Mouse (Mus musculus) liver, embryonic 11.5 days (tissue): Measurements from ENCODE around the gene Cycs. TPM values are rescaled to one million over a fixed set of nuclear protein-coding genes. Genes with fewer than 3 reads are reported as not detected.
A peak's percentile ranks its signal among the peaks of the same experiment; 100 is the strongest.

Experiments used
- ATAC-seq: fragments of 200-750 bp; cut with Nextera tagmentation; replicated peaks from 2 replicates; pipeline ENCODE4 v1.8.0; 2017; ENCODE audit warnings: moderate number of reproducible peaks, mild to moderate bottlenecking, moderate TSS enrichment, moderate library complexity; ENCODE audit not compliant: low FRiP score
- DNase-seq: peaks from one replicate; pipeline ENCODE4 v3.0.0-alpha.2; 2017; ENCODE audit warnings: low spot score
- H3K27ac ChIP-seq: fragments of 300-500 bp; sonication (generic); 2 replicates; pipeline ENCODE4 v1.5.1; 2014; ENCODE audit warnings: mild to moderate bottlenecking, low read depth, low read length, control low read depth
- H3K27me3 ChIP-seq: fragments of 300-500 bp; sonication (generic); replicated peaks from 2 replicates; pipeline ENCODE4 v1.6.1; 2014; ENCODE audit warnings: low read length, mixed read lengths; ENCODE audit not compliant: control insufficient read depth, insufficient read depth
- H3K36me3 ChIP-seq: fragments of 300-500 bp; sonication (generic); 2 replicates; pipeline ENCODE4 v1.6.1; 2014; ENCODE audit warnings: mild to moderate bottlenecking, low read length, moderate library complexity, mixed read lengths; ENCODE audit not compliant: control insufficient read depth, insufficient read depth
- H3K4me1 ChIP-seq: fragments of 300-500 bp; sonication (generic); replicated peaks from 2 replicates; pipeline ENCODE4 v1.6.1; 2014; ENCODE audit warnings: low read length, mixed read lengths; ENCODE audit not compliant: control insufficient read depth, insufficient read depth
- H3K4me2 ChIP-seq: fragments of 300-500 bp; sonication (generic); 2 replicates; pipeline ENCODE4 v1.6.1; 2014; ENCODE audit warnings: mild to moderate bottlenecking, control low read depth, moderate library complexity
- H3K4me3 ChIP-seq: fragments of 300-500 bp; sonication (generic); 2 replicates; pipeline ENCODE4 v1.5.1; 2014; ENCODE audit warnings: low read depth, low read length, control low read depth
- H3K9ac ChIP-seq: fragments of 300-500 bp; sonication (generic); 2 replicates; pipeline ENCODE4 v1.6.1; 2014; ENCODE audit warnings: low read depth, low read length, control low read depth
- H3K9me3 ChIP-seq: fragments of 300-500 bp; sonication (generic); 2 replicates; pipeline ENCODE4 v1.6.1; 2016; ENCODE audit warnings: low read length, inconsistent platforms, mixed read lengths; ENCODE audit not compliant: control insufficient read depth
- WGBS: fragments of 180-500 bp; shearing (Covaris S2); extraction: QIAGEN DNeasy Blood & Tissue Kit; methylation state at CpG from one replicate; pipeline ENCODE4 v1.1.7; 2014; 5-methylcytosine and 5-hydroxymethylcytosine counted together
- polyA plus RNA-seq: library from polyadenylated mRNA; unstranded; fragments of >200 nt; fragmentation: Nextera tagmentation; extraction: Ambion mirVana; gene quantifications from 2 replicates; pipeline ENCODE4 v1.2.1, GENCODE M21; 2014

Gene Cycs
- polyA plus RNA-seq, 1 experiment from 2014 or later: 83.6 TPM

DNA sequence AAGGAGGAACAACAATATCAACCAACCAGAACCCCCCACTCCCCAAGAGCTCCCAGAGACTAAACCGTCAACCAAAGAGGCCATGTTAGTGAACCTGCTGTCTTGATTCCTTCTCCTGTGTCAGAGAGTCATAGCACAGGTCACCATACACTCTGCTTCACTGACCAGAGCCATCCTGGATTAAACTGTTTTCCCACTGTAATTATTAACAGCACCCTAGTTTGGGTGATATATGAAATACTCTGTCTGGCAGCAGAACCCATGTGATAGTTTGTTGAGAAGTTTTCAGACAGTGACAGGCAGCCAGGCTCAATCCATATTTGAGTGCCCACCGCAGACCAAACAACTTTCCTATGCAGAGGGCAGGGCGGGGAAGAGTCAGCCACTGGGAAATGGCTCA lies 31.0 kb downstream of the Cycs start:
- Histone ChIP-seq H3K9ac (no peak overlapping the region), H3K27me3 (no peaks in the 10 kb centered on the region), H3K4me2 (no peak overlapping the region), H3K4me3 (no peak overlapping the region), H3K27ac (no peak overlapping the region), H3K36me3 (no peaks in the 10 kb centered on the region), H3K9me3 (no peaks in the 10 kb centered on the region), H3K4me1 (no peaks in the 10 kb centered on the region)
- WGBS: 79% methylated on average over 3 of the region's 3 CpGs
- ATAC-seq (no peak), DNase-seq (no peak)

DNA sequence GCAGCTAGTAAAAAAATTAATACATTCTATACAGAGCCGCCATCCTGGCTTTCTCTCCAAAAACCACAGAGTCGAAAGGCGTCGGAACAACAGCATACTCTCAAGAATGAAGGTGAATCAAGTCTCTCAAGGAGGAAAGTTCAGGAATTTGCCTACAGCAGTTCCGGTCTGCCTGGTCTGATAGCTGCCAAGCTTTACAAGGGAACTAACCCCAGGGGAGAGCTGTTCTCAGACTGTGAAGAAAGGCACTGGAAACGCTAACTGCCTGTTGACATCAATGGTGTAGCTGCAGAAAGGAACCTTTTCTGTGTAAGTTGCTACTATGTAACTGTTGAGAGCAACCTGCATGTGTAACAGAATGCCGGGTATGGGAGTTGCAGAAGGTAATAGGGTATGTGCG lies 34.4 kb downstream of the Cycs start:
- Histone ChIP-seq H3K9ac (no peak overlapping the region), H3K4me1 (no peaks in the 10 kb centered on the region), H3K36me3 (no peaks in the 10 kb centered on the region), H3K4me2 (no peak overlapping the region), H3K27me3 (no peaks in the 10 kb centered on the region), H3K9me3 (no peaks in the 10 kb centered on the region), H3K27ac (no peak overlapping the region), H3K4me3 (no peak overlapping the region)
- WGBS: 80% methylated on average over 8 of the region's 8 CpGs
- no peak for ATAC-seq
- DNase-seq: no peak

DNA sequence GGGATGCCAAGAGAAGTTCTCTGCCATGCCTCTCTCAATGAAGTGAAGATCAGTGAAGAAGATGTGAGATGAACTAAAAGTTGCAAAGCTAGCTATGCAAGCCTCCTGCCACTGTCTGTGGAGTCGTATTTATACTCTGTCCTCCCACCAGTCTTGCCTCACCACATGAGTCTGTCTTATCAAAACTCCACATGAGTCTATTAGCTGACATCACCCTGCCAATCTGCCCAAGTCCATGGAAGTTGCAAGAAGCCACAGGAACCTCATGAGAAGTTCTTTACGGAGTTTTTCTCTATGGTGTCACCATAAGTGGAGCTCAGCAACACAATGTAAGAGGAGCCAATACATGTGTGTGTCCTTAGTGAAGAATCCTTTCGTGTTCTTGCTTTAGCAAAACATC lies 35.3 kb downstream of the Cycs start:
- H3K4me3 ChIP-seq: no peak overlapping the region
- no peak overlapping the region for H3K9ac ChIP-seq
- H3K27me3 ChIP-seq: no peaks in the 10 kb centered on the region
- H3K4me2 ChIP-seq: no peak overlapping the region
- no peaks in the 10 kb centered on the region for H3K36me3 ChIP-seq
- no peak overlapping the region for H3K27ac ChIP-seq
- ATAC-seq (no peak), DNase-seq (no peak)
- no peaks in the 10 kb centered on the region for H3K4me1 ChIP-seq
- WGBS: 64% methylated on average over 3 of the region's 3 CpGs
- no peaks in the 10 kb centered on the region for H3K9me3 ChIP-seq

DNA sequence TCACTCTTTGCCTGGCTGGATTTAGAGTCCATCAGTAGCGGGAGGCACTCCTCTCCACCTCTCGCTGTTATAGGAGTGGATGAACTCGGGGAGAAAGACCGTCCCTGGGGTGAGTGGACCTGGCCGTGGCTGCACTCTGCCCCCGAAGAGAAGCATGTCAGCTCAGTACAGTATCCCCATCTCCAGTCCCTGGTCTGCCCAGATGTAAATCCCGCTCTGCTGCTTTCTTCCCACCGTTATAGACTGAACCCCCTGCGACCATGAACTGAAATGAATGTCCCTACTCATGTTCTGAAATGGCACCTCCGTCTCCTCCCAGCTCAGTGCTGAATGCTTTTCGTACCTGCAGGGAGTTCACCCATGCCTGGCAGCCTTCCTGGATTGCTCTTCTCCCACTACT lies 37.1 kb downstream of the Cycs start:
- DNase-seq: no peak
- H3K36me3 ChIP-seq: no peaks in the 10 kb centered on the region
- H3K9me3 ChIP-seq: no peaks in the 10 kb centered on the region
- no peak overlapping the region for H3K9ac ChIP-seq
- no peaks in the 10 kb centered on the region for H3K27me3 ChIP-seq
- H3K4me1 ChIP-seq: no peaks in the 10 kb centered on the region
- no peak for ATAC-seq
- no peak overlapping the region for H3K4me2 ChIP-seq
- no peak overlapping the region for H3K27ac ChIP-seq
- WGBS: 87% methylated on average over 11 of the region's 11 CpGs
- H3K4me3 ChIP-seq: no peak overlapping the region

DNA sequence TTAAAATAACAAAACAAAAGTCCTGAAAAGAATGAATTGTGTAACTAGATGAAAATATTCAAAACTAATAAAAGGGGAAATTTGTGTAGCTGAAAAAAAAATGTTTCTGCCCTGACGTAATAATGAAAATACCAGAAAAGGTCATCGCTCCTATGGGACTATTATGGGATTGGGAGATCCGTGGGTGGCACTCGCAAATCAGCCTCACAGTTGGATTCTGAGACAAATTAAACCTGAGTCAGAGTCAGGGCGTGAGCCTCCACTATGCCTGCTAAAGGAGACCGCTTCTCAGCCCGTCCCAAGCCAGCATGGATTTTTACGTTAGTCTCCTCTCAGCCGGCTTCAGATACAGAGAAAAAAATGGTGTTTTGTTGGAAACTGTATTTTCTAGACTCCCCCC lies 38.9 kb downstream of the Cycs start:
- Histone ChIP-seq H3K4me1 (no peaks in the 10 kb centered on the region), H3K9ac (no peak overlapping the region), H3K27ac (no peak overlapping the region), H3K4me3 (no peak overlapping the region), H3K9me3 (no peaks in the 10 kb centered on the region), H3K27me3 (no peaks in the 10 kb centered on the region), H3K36me3 (no peaks in the 10 kb centered on the region), H3K4me2 (no peak overlapping the region)
- WGBS: 74% methylated on average over 9 of the region's 9 CpGs
- ATAC-seq (no peak), DNase-seq (no peak)

GRCm38 (mm10) chr6:50526597-50527024 lies 39.7 kb downstream of the Cycs start:
- H3K4me3 ChIP-seq: no peak overlapping the region
- H3K4me1 ChIP-seq: no peaks in the 10 kb centered on the region
- no peaks in the 10 kb centered on the region for H3K27me3 ChIP-seq
- H3K9ac ChIP-seq: no peak overlapping the region
- H3K4me2 ChIP-seq: no peak overlapping the region
- no peak overlapping the region for H3K27ac ChIP-seq
- DNase-seq (peak; percentile 38), ATAC-seq (no peak)
- WGBS: 28% methylated on average over 7 of the region's 7 CpGs
- no peaks in the 10 kb centered on the region for H3K9me3 ChIP-seq
- no peaks in the 10 kb centered on the region for H3K36me3 ChIP-seq

- Histone ChIP-seq H3K4me1 (no peaks in the 10 kb centered on the region), H3K36me3 (no peaks in the 10 kb centered on the region), H3K4me2 (no peak overlapping the region), H3K4me3 (no peak overlapping the region), H3K9ac (no peak overlapping the region), H3K27ac (no peak overlapping the region), H3K27me3 (no peaks in the 10 kb centered on the region), H3K9me3 (no peaks in the 10 kb centered on the region)
- WGBS: 86% methylated on average over 8 of the region's 8 CpGs
- no peak for ATAC-seq
- DNase-seq: no peak
Measured at GRCm38 (mm10) chr6:50525846-50526245, 40.5 kb downstream of the Cycs start.

DNA sequence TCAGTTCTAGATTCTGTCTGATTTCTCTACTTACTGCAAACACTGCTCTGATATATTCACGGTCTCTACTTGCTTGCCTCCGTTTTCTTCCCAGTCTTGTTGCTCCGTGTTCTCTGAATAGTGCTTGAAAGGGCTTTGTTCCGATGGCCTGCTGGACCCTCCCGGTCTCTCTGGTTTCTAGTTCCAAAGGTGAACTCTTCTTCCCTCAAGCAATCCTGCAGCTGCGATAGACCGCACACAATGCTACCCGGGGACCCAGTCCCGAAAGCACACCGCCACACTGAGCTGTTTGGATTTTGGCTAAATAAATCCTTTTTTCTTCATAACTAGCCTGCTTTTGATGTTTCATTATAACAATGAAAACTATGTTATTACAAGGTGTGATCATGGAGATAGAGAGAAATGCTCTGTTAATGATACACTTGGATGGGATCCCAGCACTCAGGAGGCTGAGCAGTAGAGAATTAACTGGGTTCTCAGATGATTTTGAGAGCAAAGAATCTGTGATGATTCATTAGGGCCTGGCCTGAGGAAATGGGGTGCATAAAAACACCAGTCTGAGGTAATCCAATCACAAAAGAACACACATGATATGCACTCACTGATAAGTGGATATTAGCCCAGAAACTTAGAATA lies 42.0 kb downstream of the Cycs start:
- Histone ChIP-seq H3K9ac (no peak overlapping the region), H3K4me1 (no peaks in the 10 kb centered on the region), H3K27me3 (no peaks in the 10 kb centered on the region), H3K27ac (no peak overlapping the region), H3K36me3 (no peaks in the 10 kb centered on the region), H3K4me3 (no peak overlapping the region), H3K9me3 (no peaks in the 10 kb centered on the region), H3K4me2 (no peak overlapping the region)
- DNase-seq (no peak), ATAC-seq (no peak)
- 90% methylated on average over 10 of the region's 10 CpGs for WGBS

GRCm38 (mm10) chr6:50522772-50523171 lies 43.6 kb downstream of the Cycs start:
- no peak overlapping the region for H3K4me3 ChIP-seq
- no peaks in the 10 kb centered on the region for H3K4me1 ChIP-seq
- no peaks in the 10 kb centered on the region for H3K9me3 ChIP-seq
- no peak overlapping the region for H3K9ac ChIP-seq
- WGBS: 87% methylated on average over 7 of the region's 7 CpGs
- H3K27me3 ChIP-seq: no peaks in the 10 kb centered on the region
- no peak overlapping the region for H3K27ac ChIP-seq
- no peak overlapping the region for H3K4me2 ChIP-seq
- no peaks in the 10 kb centered on the region for H3K36me3 ChIP-seq
- ATAC-seq (no peak), DNase-seq (no peak)
